7 mouse cellular contexts compared by ENCODE assay signal in genomic region chr13:112799721-112800241, GRCm38 (mm10). TPM values are rescaled to one million over a fixed set of nuclear protein-coding genes. Genes with fewer than 3 reads are reported as not detected.
A peak's percentile ranks its signal among the peaks of the same experiment; 100 is the strongest.
DNase-seq lines count a peak whose midpoint lies in the region; ATAC-seq and TF ChIP-seq lines count a peak whose summit lies in the region.

No protein-coding gene starts in this region.

- DNase-seq in kidney, postnatal 25 days: no peak
- DNase-seq in MEL (ENCODE audit: low read depth, low spot score): peak; percentile 75
- DNase-seq in frontal cortex, adult 2 months (ENCODE audit: extremely low spot score in 1 of 2, low spot score in 1 of 2): no peak
- no peak for DNase-seq in lung, postnatal 4 days

- H3K9me3 ChIP-seq in kidney, embryonic 15.5 days (replicated peaks): no peaks in the 10 kb centered on the region
- no peaks in the 10 kb centered on the region for H3K9me3 ChIP-seq in MEL (replicated peaks; ENCODE audit: insufficient read depth, low read length)
- no peaks in the 10 kb centered on the region for H3K9me3 ChIP-seq in neural tube, embryonic 15.5 days (replicated peaks)

- no peak for TF ChIP-seq CTCF in MEL (IDR thresholded peaks at IDR 0.05 in 2 of 3, conservative IDR thresholded peaks at IDR 0.05 in 1 of 3; ENCODE audit: control insufficient read depth in 1 of 3, insufficient read depth in 1 of 3, low read depth in 2 of 3, low read length in 3 of 3, poor library complexity in 1 of 3, severe bottlenecking in 1 of 3)

- H3K4me2 ChIP-seq in kidney, embryonic 15.5 days: peak overlapping the region; percentile 78; the same call in 1 of the 2 replicates
- H3K4me2 ChIP-seq in neural tube, embryonic 15.5 days: peak overlapping the region; percentile 86

- TF ChIP-seq EP300 in MEL (IDR thresholded peaks at IDR 0.05; ENCODE audit: low read depth in 1 of 2, low read length in 2 of 2): peak; percentile 82 to 92

- no peaks in the 10 kb centered on the region for H3K27me3 ChIP-seq in kidney, embryonic 15.5 days
- no peaks in the 10 kb centered on the region; a peak in 1 of 4 replicates for H3K27me3 ChIP-seq in MEL (ENCODE audit: control insufficient read depth in 1 of 2, insufficient read depth in 2 of 2, low read length in 2 of 2)
- H3K27me3 ChIP-seq in neural tube, embryonic 15.5 days (replicated peaks): no peaks in the 10 kb centered on the region

- H3K27ac ChIP-seq in kidney, embryonic 15.5 days: 0 out of 2 replicates have a peak overlapping the region, but pooled peaks have one; percentile 96
- no peak overlapping the region for H3K27ac ChIP-seq in MEL (ENCODE audit: control insufficient read depth, low read depth, low read length)
- H3K27ac ChIP-seq in neural tube, embryonic 15.5 days (replicated peaks): peak overlapping the region; percentile 98; the same call in 1 of the 2 replicates

- TF ChIP-seq RAD21 in MEL (IDR thresholded peaks at IDR 0.05; ENCODE audit: low read depth, low read length): no peak

- H3K4me3 ChIP-seq in kidney, embryonic 15.5 days (replicated peaks): peak overlapping the region; percentile 94; the same call in 1 of the 2 replicates
- H3K4me3 ChIP-seq in MEL (ENCODE audit: control insufficient read depth in 1 of 2, insufficient read depth in 1 of 2, low read depth in 2 of 2, low read length in 2 of 2): no peak overlapping the region
- peak overlapping the region; percentile 87; the same call in 1 of the 2 replicates for H3K4me3 ChIP-seq in neural tube, embryonic 15.5 days (replicated peaks)

- H3K9ac ChIP-seq in kidney, embryonic 15.5 days: no peak overlapping the region
- no peak overlapping the region for H3K9ac ChIP-seq in MEL (ENCODE audit: control insufficient read depth, low read depth, low read length, poor library complexity, severe bottlenecking)
- H3K9ac ChIP-seq in neural tube, embryonic 15.5 days (replicated peaks): no peak overlapping the region

- H3K36me3 ChIP-seq in kidney, embryonic 15.5 days: no peaks in the 10 kb centered on the region
- H3K36me3 ChIP-seq in MEL (ENCODE audit: control insufficient read depth in 1 of 2, insufficient read depth in 2 of 2, low read length in 2 of 2): peaks cover 0 to 3% of the 10 kb centered on the region in 2 experiments; a peak in 2 of 4 replicates
- H3K36me3 ChIP-seq in neural tube, embryonic 15.5 days: no peaks in the 10 kb centered on the region

- peaks cover 10% of the 10 kb centered on the region for H3K4me1 ChIP-seq in kidney, embryonic 15.5 days
- H3K4me1 ChIP-seq in MEL (ENCODE audit: control insufficient read depth in 1 of 2, insufficient read depth in 2 of 2, low read length in 2 of 2): peaks cover 2 to 6% of the 10 kb centered on the region in 2 experiments; a peak in 3 of 4 replicates
- H3K4me1 ChIP-seq in neural tube, embryonic 15.5 days: peaks cover 24% of the 10 kb centered on the region

- TF ChIP-seq POLR2A in MEL (IDR thresholded peaks at IDR 0.05; ENCODE audit: control insufficient read depth in 1 of 2, insufficient read depth in 1 of 2, low read depth in 1 of 2, low read length in 2 of 2, poor library complexity in 1 of 2): no peak

- no peaks in the 10 kb centered on the region for H3K79me2 ChIP-seq in MEL (ENCODE audit: control insufficient read depth, insufficient read depth, low read length, poor library complexity)

- no peak for ATAC-seq in kidney, embryonic 15.5 days (replicated peaks; ENCODE audit: low FRiP score)
- ATAC-seq in granulocyte monocyte progenitor cell, adult 5-6 weeks (replicated peaks; ENCODE audit: poor library complexity, severe bottlenecking): peak; percentile 83
- ATAC-seq in neural tube, embryonic 15.5 days (ENCODE audit: low FRiP score): no peak

- WGBS in kidney, embryonic 15.5 days: 81% methylated on average over 8 of the region's 8 CpGs
- 73% methylated on average over 8 of the region's 8 CpGs for WGBS in neural tube, embryonic 15.5 days

TF ChIP-seq in MEL, 35 proteins besides CTCF, POLR2A, EP300 and RAD21:
- no peak for TF ChIP-seq GABPA (IDR thresholded peaks at IDR 0.05; ENCODE audit: low read depth, low read length)
- TF ChIP-seq TCF12 (IDR thresholded peaks at IDR 0.05; ENCODE audit: low read depth, low read length): peak; percentile 62
- TF ChIP-seq ZNF384 (IDR thresholded peaks at IDR 0.05; ENCODE audit: low read depth, low read length): peak; percentile 98
- 0 out of 2 replicates have a peak, but pooled peaks have one; percentile 28 for TF ChIP-seq MXI1 (IDR thresholded peaks at IDR 0.05; ENCODE audit: low read depth, low read length)
- TF ChIP-seq SIN3A (IDR thresholded peaks at IDR 0.05; ENCODE audit: low read length): peak; percentile 46; the same call in 1 of the 2 replicates
- no peak for TF ChIP-seq UBTF (IDR thresholded peaks at IDR 0.05; ENCODE audit: borderline replicate concordance, insufficient read depth, low read depth, low read length)
- 0 out of 2 replicates have a peak, but pooled peaks have one; percentile 16 for TF ChIP-seq HCFC1 (IDR thresholded peaks at IDR 0.05; ENCODE audit: low read depth, low read length)
- TF ChIP-seq MYC (IDR thresholded peaks at IDR 0.05; ENCODE audit: low read depth, low read length): no peak; the same call in 1 of the 2 replicates
- TF ChIP-seq JUND (IDR thresholded peaks at IDR 0.05; ENCODE audit: low read depth, low read length): no peak
- peak; percentile 81 for TF ChIP-seq GATA1 (IDR thresholded peaks at IDR 0.05; ENCODE audit: low read depth, low read length)
- peak; percentile 98 for TF ChIP-seq RCOR1 (IDR thresholded peaks at IDR 0.05; ENCODE audit: low read depth, low read length)
- TF ChIP-seq USF1 (IDR thresholded peaks at IDR 0.05; ENCODE audit: low read depth, low read length): no peak
- no peak for TF ChIP-seq ZMIZ1 (IDR thresholded peaks at IDR 0.05; ENCODE audit: low read depth, low read length)
- TF ChIP-seq ZKSCAN1 (IDR thresholded peaks at IDR 0.05; ENCODE audit: low read depth, low read length): no peak
- no peak for TF ChIP-seq ELF1 (IDR thresholded peaks at IDR 0.05; ENCODE audit: low read depth, low read length)
- peak; percentile 53; the same call in 1 of the 2 replicates for TF ChIP-seq MAFK (IDR thresholded peaks at IDR 0.05; ENCODE audit: borderline replicate concordance, low read depth, low read length)
- TF ChIP-seq ETS1 (IDR thresholded peaks at IDR 0.05; ENCODE audit: low read depth, low read length): peak; percentile 72
- no peak for TF ChIP-seq NRF1 (IDR thresholded peaks at IDR 0.05; ENCODE audit: insufficient read depth, low read depth, low read length, poor library complexity, severe bottlenecking)
- peak; percentile 52; the same call in 1 of the 2 replicates for TF ChIP-seq BHLHE40 (IDR thresholded peaks at IDR 0.05; ENCODE audit: borderline replicate concordance, low read depth, low read length)
- TF ChIP-seq MAX (IDR thresholded peaks at IDR 0.05; ENCODE audit: low read length): no peak
TF ChIP-seq in MEL: peak in this region for 10.

RNA-seq across cellular contexts. Expression of gene Plpp1, which starts 0.8 kb away (rescaled TPM):
- polyA plus RNA-seq in kidney, embryonic 15.5 days (2015; fragmentation: Nextera tagmentation; extraction: Ambion mirVana): 78.7 and 94.8 TPM in 2 replicates
- total RNA-seq in MEL (2012; rRNA removed): 0.10 and 0.12 TPM in 2 replicates
- under 1 TPM in 1 of 2 experiments, not detected in 1; 0.15 TPM for polyA plus RNA-seq in MEL (2012; ENCODE audit: insufficient read depth in 1 of 2, insufficient read length in 2 of 2, low read depth in 1 of 2, low replicate concordance in 2 of 2, missing spikeins in 1 of 2)
- total RNA-seq in granulocyte monocyte progenitor cell, adult 5-6 weeks (2014; fragmentation: Nextera tagmentation): not detected in 2 replicates
- total RNA-seq in granulocyte monocyte progenitor cell, adult 5-6 weeks (2017): not detected in 2 replicates
- polyA plus RNA-seq in neural tube, embryonic 15.5 days (2015; fragmentation: Nextera tagmentation; extraction: Ambion mirVana): 73.3 and 77.0 TPM in 2 replicates
- 27.1 and 29.7 TPM in 2 replicates for polyA plus RNA-seq in frontal cortex, adult 2 months (2012; rRNA removed)

Comparison
In these comparisons a context has a peak if more than half of its experiments do, and no peak if none do; other contexts are left out.
1. H3K4me3 ChIP-seq: peak in kidney, embryonic 15.5 days (single experiment) and neural tube, embryonic 15.5 days (single experiment); none in MEL (0 of 2).
2. RNA of gene Plpp1, which starts 0.8 kb away (polyA plus RNA-seq): 78.7 to 94.8 TPM in kidney, embryonic 15.5 days, 73.3 to 77.0 TPM in neural tube, embryonic 15.5 days and 27.1 to 29.7 TPM in frontal cortex, adult 2 months; 0.15 TPM in MEL; every median in the first group is over 10 times any median in the second.